Mouse (Mus musculus) adrenal gland (tissue): ENCODE measurements around the gene Tmem216.

Experiments used
- intact Hi-C: fragments of 180-260 bp; cut with DNase I; formaldehyde crosslinking; loops from one replicate; pipeline ENCODE4 v1.15.1; 2025
- long read RNA-seq, 2 experiments: library from polyadenylated mRNA; unstranded; transcript quantifications; one replicate each; pipeline ENCODE4 v2.0.0; 2020; ENCODE audit warnings: borderline replicate concordance in 1 of 2; ENCODE audit not compliant: insufficient replicate concordance in 1 of 2

Gene Tmem216
- long read RNA-seq, experiment 1, transcript Tmem216-206 (5 exons, 927 nt): major isoform, 6 of 30 reads
- long read RNA-seq, experiment 1, partial matches to known transcripts: 3 of 30 reads
- long read RNA-seq, experiment 1, other reads (novel, unspliced or antisense): 15 of 30 reads
- long read RNA-seq, experiment 2, transcript Tmem216-202 (5 exons, 999 nt): major isoform, 9 of 34 reads
- long read RNA-seq, experiment 2, partial matches to known transcripts: 5 of 34 reads
- long read RNA-seq, experiment 2, other reads (novel, unspliced or antisense): 15 of 34 reads

DNA sequence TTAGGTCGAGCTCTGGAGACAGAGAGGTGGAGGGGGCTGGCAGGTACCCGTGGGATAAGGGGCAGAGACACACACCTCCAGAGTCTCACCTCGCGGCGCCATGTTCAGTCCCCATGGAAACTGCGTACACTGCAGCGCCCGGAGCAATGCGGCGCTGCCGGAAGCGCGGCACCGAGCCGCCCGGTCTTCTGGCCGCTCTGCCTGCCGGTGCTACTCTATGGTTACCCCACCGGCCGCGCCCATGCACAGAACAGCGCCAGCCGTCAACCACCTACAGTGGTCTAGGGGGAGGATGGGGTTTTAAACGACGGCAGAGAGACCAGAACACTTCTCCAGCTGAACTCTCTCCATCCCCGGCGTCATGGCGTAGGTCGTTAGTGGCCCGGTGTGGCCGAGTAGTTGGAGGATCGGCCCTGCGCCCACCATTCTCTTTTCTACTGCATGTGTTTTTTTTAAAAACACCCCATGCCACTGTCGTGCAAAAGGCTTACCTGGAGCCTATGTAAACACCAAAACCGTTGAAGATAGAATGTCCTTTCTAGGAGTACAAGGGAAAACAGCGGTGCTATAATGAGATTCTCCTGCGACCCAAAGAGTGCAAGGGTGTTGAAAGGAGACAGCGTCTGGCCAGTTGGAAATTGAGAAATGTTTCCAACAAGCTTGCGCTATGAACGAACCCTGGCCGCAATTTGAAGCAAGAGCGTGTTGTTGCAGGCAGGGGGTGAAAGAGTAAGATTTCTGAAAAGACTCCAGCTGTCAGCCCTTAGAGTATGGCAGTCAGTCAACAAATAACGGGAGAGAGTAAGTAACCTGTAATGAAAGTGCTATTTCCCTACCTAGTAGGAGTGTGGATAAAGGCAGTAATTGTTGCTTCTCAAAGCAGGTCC is at the start of gene Tmem216:
Gene Tmem216 (minus strand): TSS at position 615 of the 887 bp plus-strand sequence.
- intact Hi-C loops: no loop called here

DNA sequence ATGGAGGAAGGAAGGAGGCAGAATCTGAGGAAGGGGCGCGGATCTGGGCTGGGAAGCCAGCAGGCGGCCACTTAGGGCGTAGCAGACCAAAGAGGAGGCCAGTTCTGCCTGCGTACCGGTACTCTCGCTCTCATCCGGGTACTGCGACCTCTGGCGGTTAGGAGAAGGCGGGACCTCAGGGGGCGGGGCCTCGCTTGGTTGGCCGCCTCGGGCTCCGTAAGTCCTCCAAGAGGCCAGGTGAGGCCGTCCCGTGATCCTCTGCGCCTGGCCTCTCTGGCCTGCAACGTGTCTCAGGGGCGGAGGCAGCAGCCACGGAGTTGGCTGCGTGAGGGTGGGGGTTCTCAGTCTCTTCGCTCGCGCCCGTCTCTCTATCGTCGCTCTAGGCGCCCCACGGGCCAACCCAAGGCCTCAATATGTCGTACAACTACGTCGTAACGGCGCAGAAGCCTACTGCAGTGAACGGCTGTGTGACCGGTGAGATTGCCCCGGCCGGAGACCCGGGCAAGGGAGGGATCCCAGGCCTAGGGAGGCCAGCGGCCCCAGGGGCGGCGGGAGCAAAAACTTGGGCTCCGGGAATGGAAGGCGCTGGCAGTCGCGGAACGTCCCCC is 49.4 kb upstream of the Tmem216 start, which contains the start of the genes Ddb1 and Tkfc:
Gene Ddb1 (plus strand): TSS at position 35 of the 608 bp plus-strand sequence.
Gene Tkfc (minus strand): TSS at position 362 of the 608 bp plus-strand sequence.
- intact Hi-C loops: loop anchor here (2.0 kb wide), 1 partner anchor 45 kb away; no protein-coding TSS in a partner anchor

DNA sequence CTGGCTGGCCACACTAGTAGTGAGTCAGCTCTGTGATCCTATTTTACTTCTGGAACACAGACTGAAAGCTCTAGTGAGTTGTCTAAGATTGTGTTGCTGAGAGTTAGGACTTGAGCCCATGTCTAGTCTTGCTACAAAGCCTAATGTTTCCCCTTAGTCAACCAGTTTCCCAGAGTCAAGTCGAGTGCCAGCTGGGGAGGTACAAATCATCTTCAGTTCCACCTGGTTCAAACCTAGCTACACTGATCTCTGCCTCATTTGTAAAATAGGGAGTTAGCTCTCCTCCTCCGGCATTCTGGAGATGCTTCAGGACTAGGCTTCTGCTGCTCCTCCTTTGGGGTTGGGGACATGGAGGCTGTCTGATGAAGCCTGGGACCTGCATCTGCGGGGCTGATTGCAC is 48.5 kb upstream of the Tmem216 start:
- intact Hi-C loops: loop anchor here (2.0 kb wide), 1 partner anchor 44 kb away; no protein-coding TSS in a partner anchor

DNA sequence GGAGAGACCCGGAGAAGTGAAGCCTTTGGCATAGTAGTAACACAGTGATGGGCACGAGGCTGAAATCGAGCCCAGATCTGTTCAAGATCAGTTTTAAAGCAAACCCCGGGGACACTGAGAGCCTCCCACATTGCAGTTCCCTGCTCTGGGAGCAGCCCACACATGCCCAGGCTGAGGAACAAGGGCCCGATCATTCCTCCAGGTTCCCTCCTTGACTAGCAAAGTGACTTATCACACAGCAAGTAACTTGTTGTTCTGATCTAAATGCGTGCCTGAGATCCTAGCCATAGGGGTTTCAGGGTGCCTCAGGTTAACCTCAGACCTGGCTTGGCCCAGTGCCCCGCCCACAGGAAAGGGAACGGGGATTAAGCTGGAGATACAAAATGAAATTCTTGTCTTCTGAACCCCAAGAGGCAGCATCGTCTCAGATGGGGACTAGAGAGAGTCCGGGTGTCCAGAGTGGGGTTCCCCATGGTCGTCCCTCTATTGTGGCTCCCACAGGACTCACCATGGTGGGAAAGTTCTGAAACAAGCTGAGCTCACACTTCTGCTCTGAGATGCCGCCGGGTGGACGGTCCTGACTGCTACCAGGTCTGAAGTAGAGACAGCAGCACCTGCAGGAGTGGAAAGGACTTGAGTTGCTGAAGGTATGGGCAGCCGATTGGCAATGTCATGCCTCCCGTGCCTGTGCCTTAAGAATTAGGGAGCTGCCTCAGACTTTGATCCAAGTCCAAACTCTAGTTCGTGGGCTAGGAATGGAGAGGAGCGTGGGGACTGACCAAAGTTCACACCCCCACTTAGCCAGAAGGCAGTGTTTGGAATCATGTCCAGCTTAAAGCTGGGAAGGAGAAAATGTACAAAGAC is 47.9 kb upstream of the Tmem216 start:
- intact Hi-C loops: loop anchor here (2.0 kb wide), 1 partner anchor 43 kb away; no protein-coding TSS in a partner anchor

DNA sequence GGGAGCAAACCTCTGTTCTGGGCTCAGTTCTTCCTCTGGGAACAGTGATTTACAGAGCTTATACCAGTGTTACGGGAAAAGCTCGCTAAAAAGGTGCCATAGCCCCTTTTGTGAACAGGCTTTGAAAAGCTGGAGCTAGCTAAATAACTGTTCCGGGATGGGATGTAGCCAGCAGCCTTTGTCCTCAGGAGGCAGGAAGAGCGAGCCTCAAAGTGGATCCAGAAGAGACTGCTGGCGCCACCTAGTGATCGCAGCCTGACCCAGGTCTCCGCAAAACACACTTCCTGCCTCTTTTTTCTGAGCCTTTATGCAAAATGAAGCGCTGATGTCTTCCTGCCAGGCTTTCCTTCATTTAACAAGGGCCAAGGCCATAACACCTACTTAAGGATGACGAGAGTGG is 46.7 kb upstream of the Tmem216 start:
- intact Hi-C loops: no loop called here

DNA sequence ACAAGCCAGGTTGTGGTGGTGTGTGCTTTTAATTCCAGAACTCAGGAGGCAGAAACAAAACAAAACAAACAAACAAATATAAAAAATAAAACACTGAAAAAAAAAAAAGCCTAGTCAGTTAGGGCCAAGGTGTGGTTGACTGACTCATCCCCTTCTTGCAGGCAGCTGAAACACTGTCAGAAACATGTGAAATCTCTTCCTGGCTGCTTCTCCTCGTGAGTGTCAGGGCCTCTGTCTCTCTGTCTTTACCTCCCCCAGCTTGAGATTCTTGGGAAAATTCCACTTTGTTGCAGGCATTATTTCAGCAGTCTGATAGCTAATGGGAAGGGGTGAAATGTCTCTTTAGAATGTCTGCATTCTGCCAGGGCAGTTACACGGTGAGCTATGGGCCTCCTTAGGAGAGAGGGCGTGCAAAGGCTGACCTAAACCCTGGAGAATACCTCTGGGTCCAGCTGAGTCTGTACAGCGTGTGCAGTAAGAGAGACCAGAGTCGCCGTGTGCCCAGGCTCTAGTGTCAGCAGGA is 46.3 kb upstream of the Tmem216 start:
- intact Hi-C loops: no loop called here

DNA sequence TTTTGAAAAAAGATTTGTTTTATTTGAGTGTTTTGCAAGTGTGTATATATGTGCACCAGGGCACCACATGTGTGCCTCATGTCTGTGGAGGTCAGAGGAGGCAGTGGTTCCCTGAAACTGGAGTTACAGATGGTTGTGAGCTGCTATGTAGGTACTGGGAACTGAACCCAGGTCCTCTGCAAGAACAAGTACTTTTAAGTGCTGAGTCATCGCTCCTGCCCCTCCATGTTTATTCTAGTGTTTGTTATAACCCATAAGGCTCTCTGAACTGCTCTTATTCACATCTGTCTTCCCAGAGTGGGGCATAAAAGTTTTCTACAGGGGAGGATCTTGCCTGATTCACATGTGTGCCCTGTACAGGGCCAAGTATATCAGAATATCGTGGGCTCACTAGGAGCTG is 43.6 kb upstream of the Tmem216 start:
- intact Hi-C loops: no loop called here

DNA sequence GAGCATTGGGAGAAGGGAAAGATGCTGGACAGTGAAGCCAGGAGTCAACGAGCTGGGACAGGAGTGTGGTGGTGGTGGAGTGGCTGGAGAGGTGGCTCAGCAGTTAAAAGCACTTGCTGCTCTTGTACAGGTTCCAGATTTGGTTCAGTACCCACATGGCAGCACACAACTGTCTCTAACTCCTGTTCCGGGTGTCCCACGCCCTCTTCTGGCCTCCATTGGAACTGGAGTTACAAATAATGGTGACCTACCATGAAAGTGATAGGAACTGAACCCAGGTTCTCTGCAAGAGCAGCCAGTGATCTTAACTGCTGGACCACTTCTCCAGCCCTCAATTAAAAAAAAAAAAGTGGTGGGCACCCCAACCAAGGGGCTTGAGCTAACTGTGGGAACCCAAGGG is 42.1 kb upstream of the Tmem216 start:
- intact Hi-C loops: no loop called here

DNA sequence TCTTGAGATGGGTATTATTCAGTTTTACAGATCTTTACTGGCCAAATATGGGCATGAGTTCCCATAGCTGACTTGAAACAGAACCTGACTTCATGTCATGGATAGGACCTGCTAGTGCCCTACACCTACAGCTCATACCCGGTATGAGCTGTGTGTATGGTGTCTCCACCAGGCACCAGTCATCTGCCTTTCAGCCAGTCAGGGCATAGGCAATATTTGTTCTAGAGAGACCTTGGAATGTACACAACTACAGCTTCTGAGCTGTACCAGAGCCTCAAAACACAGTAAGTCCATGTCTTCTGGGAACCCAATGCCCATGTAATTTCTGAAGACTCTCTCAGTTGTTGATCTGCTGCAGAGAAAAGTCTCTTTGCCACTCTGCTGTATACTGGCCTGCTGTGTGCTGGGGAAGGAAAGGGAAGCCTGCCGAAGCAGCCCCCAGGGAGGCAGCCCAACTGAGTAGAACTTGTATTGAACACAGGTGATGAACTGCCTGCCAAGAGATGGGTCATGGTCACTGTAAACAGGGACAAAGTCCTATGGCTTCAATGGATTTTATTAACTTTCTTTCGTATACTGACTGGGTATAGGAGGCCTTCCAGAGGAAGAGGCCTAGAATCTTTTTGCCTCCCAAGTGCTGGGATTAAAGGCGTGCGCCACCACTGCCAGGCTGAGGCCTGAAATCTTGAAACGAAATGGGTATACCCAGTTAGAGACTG is 35.8 kb upstream of the Tmem216 start:
- intact Hi-C loops: no loop called here

DNA sequence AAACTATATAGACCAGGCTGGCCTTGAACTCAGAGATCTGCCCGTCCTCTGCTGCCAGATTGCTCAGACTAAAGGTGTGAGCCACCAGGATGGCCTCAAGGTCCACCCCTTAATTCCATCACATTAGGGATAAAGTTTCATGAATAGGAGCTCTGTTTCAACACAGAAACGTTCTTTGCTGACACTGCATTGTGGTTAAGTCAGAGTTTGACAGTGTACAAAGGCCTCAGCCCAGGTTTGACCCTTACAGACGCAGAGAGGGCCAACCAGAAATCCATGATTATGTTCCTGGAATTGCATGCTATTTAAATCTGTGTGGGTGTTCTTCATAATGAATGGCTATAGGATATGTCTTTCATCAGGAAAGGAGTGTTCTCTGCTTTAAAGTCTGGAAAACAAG is 34.3 kb upstream of the Tmem216 start:
- intact Hi-C loops: no loop called here

DNA sequence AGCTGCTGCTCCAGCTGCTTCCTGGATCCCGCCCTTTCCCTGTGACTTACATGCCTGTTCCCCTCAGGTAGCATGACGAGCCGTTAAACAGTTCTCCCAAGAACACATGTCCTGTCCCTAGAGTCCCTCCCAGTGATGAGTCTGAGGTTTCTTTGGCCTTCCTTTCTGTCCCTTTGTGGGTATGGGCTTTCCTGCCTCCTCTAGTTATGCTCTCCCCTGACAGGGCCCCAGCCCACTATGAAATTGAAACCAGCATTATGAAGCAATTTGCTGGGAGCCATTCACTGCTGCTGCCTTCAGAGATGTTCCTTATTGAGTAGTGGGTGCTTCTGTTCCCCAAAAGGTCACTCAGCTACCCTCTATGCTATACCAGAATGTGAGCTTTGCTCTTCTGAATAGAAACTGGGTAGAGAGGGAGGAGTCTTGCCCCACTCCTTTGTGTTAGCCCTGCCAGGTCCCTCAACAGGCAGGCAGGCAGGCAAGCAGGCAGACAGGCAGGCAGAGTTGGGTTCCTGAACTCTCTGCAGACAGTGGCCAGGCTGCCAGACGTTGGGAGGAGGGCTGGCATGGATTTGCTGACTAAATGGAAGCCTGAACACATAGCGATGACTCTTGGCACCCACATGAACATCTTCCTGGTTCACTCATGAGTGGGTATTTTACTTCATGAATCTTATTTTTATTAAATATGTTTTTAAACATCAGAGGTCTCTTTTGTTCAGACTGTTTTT is 33.3 kb upstream of the Tmem216 start:
- intact Hi-C loops: no loop called here

DNA sequence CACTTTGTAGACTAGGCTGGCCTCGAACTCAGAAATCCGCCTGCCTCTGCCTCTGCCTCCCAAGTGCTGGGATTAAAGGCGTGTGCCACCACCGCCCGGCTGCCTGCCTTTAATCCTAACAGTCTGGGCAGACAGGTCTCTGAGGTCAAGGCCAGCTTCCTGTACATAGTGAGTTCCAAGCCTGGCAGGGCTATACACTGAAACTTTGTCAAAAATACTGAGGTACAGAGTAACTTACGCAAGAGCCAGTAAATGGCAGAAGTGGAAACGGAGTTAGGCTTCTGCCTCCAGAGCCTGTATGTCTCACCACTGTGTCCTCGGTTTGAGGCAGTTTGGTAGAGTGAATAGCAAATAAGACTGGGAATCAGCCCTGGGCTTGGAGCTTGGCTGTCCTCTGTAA is 31.2 kb upstream of the Tmem216 start:
- intact Hi-C loops: no loop called here

DNA sequence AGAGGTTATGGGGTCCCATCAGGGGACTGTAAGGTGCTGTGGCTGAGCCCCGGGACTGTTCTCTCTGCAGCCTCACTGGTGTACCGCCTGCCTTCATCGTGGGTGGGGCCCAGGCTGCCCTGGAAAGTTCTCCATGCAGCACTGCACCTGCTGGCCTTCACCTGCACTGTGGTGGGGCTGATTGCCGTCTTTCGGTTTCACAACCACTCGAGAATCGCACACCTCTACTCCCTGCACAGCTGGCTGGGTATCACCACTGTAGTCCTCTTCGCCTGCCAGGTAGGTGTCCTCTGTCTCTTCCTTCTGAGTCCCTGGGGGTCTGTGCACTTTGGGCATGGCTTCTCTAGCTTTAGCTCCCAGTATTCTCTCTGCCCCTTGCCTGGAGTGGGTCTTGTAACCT is 29.1 kb upstream of the Tmem216 start:
- intact Hi-C loops: no loop called here

DNA sequence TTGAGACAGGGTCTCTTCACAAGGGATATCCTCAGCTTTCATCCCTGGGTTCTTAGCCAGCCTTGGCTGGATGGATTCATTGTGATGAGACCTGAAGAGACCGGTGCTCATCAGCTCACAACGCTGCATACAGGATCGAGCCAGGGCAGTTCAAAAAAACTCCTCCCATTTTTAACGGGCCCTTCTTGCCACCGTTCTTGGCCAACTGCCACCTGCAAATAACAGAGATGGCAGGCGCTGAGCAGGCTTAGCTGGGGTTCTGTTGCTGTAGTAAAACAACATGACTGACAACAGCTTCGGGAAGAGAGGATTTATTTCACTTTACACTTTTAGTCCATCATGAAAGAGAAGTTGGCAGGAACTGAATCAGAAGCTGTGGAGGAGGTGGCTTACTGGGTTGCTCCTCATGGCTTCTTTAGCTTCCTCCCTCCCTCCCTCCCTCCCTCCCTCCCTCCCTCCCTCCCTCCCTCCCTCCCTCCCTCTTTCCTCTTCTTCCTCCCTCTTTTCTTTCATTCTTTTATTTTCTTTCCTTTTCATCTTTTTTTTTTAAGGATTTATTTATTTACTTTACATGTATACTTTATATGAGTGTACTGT is 27.6 kb upstream of the Tmem216 start:
- intact Hi-C loops: no loop called here

DNA sequence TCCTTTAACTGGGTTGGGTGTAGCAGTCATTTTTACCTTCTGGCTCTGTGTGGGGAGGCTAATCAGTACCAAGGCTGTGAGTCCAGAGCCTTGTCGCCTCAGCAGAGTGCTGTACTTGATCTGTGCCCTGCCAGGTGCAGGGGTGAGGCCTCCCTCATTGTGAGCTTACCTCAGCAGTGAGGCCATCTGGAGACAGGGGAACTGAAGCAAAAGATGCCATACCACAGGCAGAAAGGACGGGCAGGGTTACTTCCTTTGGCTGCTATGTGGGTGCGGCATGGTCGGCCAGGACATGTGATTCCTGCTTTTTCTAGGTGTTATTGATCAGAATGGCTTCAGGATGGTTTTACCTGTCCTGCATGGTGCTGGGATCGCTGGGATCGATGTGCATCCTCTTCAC is 25.9 kb upstream of the Tmem216 start:
- intact Hi-C loops: no loop called here

DNA sequence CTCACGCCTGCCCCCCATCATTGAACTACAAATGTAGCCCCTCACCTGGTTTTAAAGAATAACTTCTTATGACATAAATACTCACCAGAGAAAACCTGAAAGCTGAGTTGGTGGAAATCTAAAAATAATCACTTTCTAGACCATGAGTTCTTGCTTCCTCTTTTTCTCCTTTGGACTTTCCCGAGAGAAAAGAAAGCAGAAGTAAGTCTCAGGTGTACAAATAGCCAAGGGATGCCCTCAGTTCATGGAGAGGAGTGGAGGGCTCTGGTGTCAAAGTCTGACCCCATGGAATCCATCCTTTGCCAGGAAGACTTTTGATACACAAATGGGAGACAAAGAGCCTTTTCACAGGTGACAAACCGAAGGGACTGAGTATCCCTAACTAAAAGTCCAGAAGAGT is 24.7 kb upstream of the Tmem216 start:
- intact Hi-C loops: no loop called here

DNA sequence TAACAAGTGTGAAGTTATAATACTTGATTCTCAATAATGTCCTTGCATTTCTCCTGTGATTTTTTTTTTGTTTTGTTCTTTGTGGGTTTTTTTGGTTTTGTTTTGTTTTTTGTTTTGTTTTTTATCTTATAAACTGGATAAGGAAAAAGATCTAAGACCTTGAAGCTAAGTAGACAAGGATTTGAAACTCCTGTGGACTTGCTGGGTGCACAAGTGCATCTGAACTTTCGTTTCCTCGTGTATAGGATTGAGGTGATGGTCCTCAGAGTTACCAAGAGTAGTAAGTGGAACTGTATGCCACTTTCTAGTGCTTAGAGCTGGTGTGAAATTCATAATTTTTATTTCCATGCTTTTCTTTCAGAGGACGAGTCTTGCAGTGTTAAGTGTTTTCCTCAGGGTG is 24.1 kb upstream of the Tmem216 start:
- intact Hi-C loops: no loop called here

DNA sequence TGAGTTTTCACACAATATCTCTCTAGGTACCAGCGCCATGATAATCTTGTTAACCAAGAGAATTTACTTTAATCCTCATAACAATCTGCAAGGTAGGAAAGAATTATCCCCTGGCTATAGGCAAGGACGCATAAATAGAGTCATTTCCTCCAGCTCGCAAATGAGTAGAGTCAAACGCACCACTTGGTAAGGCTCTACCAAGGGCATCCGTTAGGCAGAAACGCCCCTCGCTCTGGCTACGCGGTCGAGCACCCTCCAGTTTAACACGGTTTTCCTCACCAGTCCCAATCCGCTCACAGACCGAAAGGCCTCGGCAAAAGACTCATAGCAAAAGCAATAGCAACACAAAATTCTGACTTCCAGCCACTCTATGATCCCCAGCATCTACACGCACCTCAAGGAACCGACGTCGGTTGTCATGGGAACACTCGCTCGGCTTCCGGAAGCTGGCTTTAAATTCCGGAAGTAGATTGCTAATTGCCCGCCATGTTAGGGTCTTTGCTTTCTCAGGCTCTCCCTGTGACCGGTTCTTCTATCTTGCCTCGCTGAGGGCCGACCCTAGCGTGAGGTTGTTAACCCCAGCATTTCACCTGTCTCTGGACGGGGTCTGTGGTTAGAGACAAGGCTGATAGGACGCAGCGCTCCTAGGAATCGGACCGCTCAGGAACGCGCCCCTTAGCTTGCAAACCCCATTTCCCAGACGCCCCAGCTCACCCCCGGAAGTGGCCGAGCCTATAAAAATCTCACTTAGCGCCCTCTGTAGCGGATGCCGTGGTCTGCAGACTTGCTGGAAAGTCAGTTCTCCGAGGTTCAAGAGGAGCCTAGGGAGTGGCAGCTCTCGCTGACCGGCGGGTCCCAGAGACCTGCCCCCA is 20.9 kb upstream of the Tmem216 start, which contains the start of the genes Cyb561a3 and Tmem138:
Gene Cyb561a3 (plus strand): TSS at position 483 of the 872 bp plus-strand sequence.
Gene Tmem138 (minus strand): TSS at position 673 of the 872 bp plus-strand sequence.
- intact Hi-C loops: no loop called here
